Mouse (Mus musculus) heart, embryonic 14.5 days (tissue): ENCODE results near the gene Commd4. TPM values are rescaled to one million over a fixed set of nuclear protein-coding genes. Genes with fewer than 3 reads are reported as not detected.

Experiments used
- ATAC-seq: fragments of 200-750 bp; cut with Nextera tagmentation; 2 replicates; pipeline ENCODE4 v1.8.0; 2017; ENCODE audit warnings: low read depth, moderate TSS enrichment; ENCODE audit not compliant: insufficient number of reproducible peaks, insufficient read depth, low FRiP score
- H3K27ac ChIP-seq, 2 experiments: fragments of 200-500 bp in 1 of 2; fragments of 300-500 bp in 1 of 2; sonication (generic) in 1 of 2; replicated peaks in 1 of 2; 2 replicates each; pipeline ENCODE4 v1.5.1; 2012 to 2014; ENCODE audit warnings: low read depth in 2 of 2, low read length in 2 of 2, control low read depth in 1 of 2, mild to moderate bottlenecking in 1 of 2, mixed read lengths in 1 of 2; ENCODE audit not compliant: control insufficient read depth in 1 of 2, insufficient read depth in 1 of 2
- H3K27me3 ChIP-seq: fragments of 300-500 bp; sonication (generic); 2 replicates; pipeline ENCODE4 v1.6.1; 2014; ENCODE audit warnings: mild to moderate bottlenecking, low read length, control low read depth; ENCODE audit not compliant: control insufficient read depth, insufficient read depth
- H3K36me3 ChIP-seq: fragments of 300-500 bp; sonication (generic); 2 replicates; pipeline ENCODE4 v1.6.1; 2014; ENCODE audit warnings: mild to moderate bottlenecking, control low read depth, low read length, mixed read lengths; ENCODE audit not compliant: control insufficient read depth, insufficient read depth
- H3K4me1 ChIP-seq, 2 experiments: fragments of 200-500 bp in 1 of 2; fragments of 300-500 bp in 1 of 2; sonication (generic) in 1 of 2; 2 replicates each; pipeline ENCODE4 v1.6.1; 2012 to 2014; ENCODE audit warnings: low read length in 2 of 2, control low read depth in 1 of 2, mixed read lengths in 1 of 2; ENCODE audit not compliant: control insufficient read depth in 2 of 2, insufficient read depth in 2 of 2
- H3K4me2 ChIP-seq: fragments of 300-500 bp; sonication (generic); 2 replicates; pipeline ENCODE4 v1.6.1; 2014; ENCODE audit warnings: mild to moderate bottlenecking, low read length
- H3K4me3 ChIP-seq, 2 experiments: fragments of 200-500 bp in 1 of 2; fragments of 300-500 bp in 1 of 2; sonication (generic) in 1 of 2; 2 replicates each; pipeline ENCODE4 v1.5.1; 2012 to 2014; ENCODE audit warnings: low read length in 2 of 2, mild to moderate bottlenecking in 2 of 2, control low read depth in 1 of 2, low read depth in 1 of 2, moderate library complexity in 1 of 2; ENCODE audit not compliant: control insufficient read depth in 1 of 2, insufficient read depth in 1 of 2
- H3K9ac ChIP-seq: fragments of 300-500 bp; sonication (generic); 2 replicates; pipeline ENCODE4 v1.6.1; 2014; ENCODE audit warnings: mild to moderate bottlenecking, low read length
- H3K9me3 ChIP-seq: fragments of 300-500 bp; sonication (generic); 2 replicates; pipeline ENCODE4 v1.6.1; 2016; ENCODE audit warnings: low read length, control low read depth; ENCODE audit not compliant: control insufficient read depth
- WGBS: fragments of 180-500 bp; shearing (Covaris S2); extraction: QIAGEN DNeasy Blood & Tissue Kit; methylation state at CpG from one replicate; pipeline ENCODE4 v1.1.7; 2014; 5-methylcytosine and 5-hydroxymethylcytosine counted together
- polyA plus RNA-seq: library from polyadenylated mRNA; unstranded; fragments of >200 nt; fragmentation: Nextera tagmentation; extraction: Ambion mirVana; gene quantifications from 2 replicates; pipeline ENCODE4 v1.2.1, GENCODE M21; 2014

The Commd4 gene
- polyA plus RNA-seq, 1 experiment from 2014 or later: 77.7 TPM

DNA sequence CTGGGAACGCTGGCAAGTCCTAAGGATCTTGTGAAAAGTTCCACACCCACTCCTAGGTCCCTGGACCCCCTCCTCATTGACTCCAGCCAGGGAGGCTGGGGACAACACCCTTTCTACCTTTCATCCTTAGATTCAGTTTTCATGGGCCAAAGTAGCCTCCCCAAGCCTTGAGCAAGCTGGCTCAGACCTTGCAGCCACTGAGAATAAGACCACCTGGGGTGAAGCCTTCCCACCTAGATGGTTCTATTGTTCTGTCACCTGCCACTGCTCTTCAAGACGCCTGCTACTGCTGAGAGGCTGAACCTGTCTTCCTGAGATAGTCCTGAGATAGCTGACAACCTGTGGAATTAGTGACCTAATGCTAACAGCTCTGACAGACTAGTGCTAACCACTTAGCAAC is 5.0 kb upstream of the Commd4 start:
- 32% methylated on average over 2 of the region's 2 CpGs for WGBS
- no peaks in the 10 kb centered on the region for H3K27me3 ChIP-seq
- H3K4me3 ChIP-seq: no peak overlapping the region
- H3K36me3 ChIP-seq: no peaks in the 10 kb centered on the region
- no peak for ATAC-seq
- H3K27ac ChIP-seq: no peak overlapping the region
- no peak overlapping the region for H3K9ac ChIP-seq
- peaks cover 0 to 3% of the 10 kb centered on the region in 2 experiments; a peak in 1 of 4 replicates for H3K4me1 ChIP-seq
- H3K4me2 ChIP-seq: no peak overlapping the region
- no peaks in the 10 kb centered on the region for H3K9me3 ChIP-seq

DNA sequence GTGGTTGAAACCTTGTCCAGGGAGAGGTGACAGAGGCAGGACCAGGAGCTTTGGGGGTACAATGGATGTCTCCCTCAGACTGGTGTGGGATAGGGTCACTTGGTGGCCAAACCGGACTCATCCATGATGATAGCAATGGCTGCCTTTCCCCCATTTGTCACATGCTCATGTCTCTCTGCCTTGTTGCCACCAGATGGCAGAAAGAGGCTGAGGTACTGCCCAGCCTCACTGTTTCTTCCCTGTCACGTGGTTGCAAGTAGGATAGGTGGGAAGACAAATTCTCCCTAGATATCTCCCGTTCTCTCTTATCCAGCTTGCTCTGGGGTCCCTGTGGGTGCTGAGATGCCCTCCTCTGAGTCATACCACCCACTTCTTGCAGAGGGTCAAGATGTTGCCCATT is 4.4 kb upstream of the Commd4 start:
- no peaks in the 10 kb centered on the region for H3K27me3 ChIP-seq
- no peak overlapping the region for H3K4me2 ChIP-seq
- WGBS: 9% methylated on average over 3 of the region's 3 CpGs
- H3K9me3 ChIP-seq: no peaks in the 10 kb centered on the region
- H3K4me3 ChIP-seq: no peak overlapping the region
- no peak overlapping the region for H3K27ac ChIP-seq
- H3K36me3 ChIP-seq: no peaks in the 10 kb centered on the region
- H3K9ac ChIP-seq: no peak overlapping the region
- peaks cover 3 to 5% of the 10 kb centered on the region in 2 experiments; a peak in 2 of 4 replicates for H3K4me1 ChIP-seq
- ATAC-seq: no peak

DNA sequence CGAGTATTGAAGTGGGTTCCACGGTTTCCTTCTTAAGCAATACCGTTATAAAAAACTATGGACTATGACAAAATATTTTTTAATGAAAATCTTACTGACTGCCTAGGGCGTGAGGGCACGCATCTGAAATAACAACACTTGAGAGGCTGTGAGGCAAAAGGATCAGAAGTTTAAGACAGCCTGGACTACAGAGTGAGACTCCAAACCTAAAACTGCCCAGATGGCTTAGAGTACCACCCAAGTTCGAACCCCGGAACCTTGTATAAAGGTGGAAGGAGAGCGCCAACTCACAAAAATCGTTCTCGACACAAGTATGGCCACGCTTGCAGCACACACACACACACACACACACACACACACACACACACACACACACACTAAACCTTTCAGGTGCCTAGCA is 375 bp upstream of the Commd4 start:
- Histone ChIP-seq H3K36me3 (peaks cover 11% of the 10 kb centered on the region; the same call in 1 of the 2 replicates), H3K4me3 (peak overlapping the region; percentile 73 to 80; a peak in 3 of 4 replicates), H3K4me1 (peaks cover 8% of the 10 kb centered on the region in 2 experiments; a peak in 3 of 4 replicates), H3K9me3 (no peaks in the 10 kb centered on the region), H3K27ac (no peak overlapping the region), H3K9ac (peak overlapping the region; percentile 82; the same call in 1 of the 2 replicates), H3K27me3 (no peaks in the 10 kb centered on the region), H3K4me2 (peak overlapping the region; percentile 93)
- 36% methylated on average over 11 of the region's 11 CpGs for WGBS
- ATAC-seq: no peak

DNA sequence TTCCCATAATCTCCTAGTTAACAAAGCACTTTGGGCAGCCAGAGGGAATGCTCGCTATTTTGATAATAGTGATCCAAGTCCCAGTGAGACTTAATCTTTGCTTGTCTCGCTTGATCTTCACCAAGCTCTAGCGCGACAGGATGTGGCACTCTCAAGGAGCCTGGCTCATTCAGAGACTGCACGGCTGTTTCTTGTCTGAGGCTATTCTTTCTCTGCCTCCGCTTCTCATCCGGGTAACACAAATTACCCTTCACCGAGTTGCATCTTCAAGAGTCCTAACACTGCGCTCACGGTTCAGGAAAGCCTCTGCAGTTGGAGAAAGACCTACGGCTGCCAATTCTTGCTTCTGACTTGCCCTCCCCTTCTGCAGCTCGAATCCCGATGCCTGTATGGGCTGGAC is 632 bp downstream of the Commd4 start:
- ATAC-seq: no peak
- H3K4me3 ChIP-seq: peak overlapping the region; percentile 73 to 80
- H3K4me2 ChIP-seq: peak overlapping the region; percentile 93
- H3K4me1 ChIP-seq: peaks cover 8% of the 10 kb centered on the region in 2 experiments; a peak in 3 of 4 replicates
- WGBS: 25% methylated on average over 13 of the region's 13 CpGs
- H3K9ac ChIP-seq: peak overlapping the region; percentile 82
- no peak overlapping the region for H3K27ac ChIP-seq
- no peaks in the 10 kb centered on the region for H3K9me3 ChIP-seq
- peaks cover 11% of the 10 kb centered on the region; the same call in 1 of the 2 replicates for H3K36me3 ChIP-seq
- H3K27me3 ChIP-seq: no peaks in the 10 kb centered on the region

DNA sequence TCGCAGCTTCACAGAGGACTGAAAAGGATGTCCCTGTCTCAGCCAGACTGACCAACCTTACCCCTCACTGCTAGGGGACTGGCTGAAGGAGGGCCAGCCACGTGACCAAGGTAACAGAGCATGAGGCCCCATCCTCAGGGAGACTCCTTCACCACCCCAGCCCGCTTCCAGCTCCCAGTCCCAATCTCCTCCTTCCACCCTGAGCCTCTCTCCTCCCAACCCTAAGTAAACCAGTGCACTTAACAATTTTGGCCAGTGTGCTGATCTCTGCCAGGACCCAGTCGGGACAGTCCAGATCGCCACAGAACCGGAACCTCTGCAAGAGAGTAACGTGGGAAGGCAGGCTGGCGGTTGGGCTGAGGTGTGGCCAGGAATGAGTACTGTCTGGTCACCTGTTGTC is 1.3 kb downstream of the Commd4 start:
- no peaks in the 10 kb centered on the region for H3K9me3 ChIP-seq
- no peak overlapping the region for H3K4me3 ChIP-seq
- no peak overlapping the region for H3K9ac ChIP-seq
- H3K4me2 ChIP-seq: no peak overlapping the region
- no peaks in the 10 kb centered on the region for H3K27me3 ChIP-seq
- ATAC-seq: no peak
- WGBS: 84% methylated on average over 8 of the region's 8 CpGs
- peaks cover 11% of the 10 kb centered on the region; the same call in 1 of the 2 replicates for H3K36me3 ChIP-seq
- peaks cover 8% of the 10 kb centered on the region in 2 experiments; a peak in 3 of 4 replicates for H3K4me1 ChIP-seq
- no peak overlapping the region for H3K27ac ChIP-seq

DNA sequence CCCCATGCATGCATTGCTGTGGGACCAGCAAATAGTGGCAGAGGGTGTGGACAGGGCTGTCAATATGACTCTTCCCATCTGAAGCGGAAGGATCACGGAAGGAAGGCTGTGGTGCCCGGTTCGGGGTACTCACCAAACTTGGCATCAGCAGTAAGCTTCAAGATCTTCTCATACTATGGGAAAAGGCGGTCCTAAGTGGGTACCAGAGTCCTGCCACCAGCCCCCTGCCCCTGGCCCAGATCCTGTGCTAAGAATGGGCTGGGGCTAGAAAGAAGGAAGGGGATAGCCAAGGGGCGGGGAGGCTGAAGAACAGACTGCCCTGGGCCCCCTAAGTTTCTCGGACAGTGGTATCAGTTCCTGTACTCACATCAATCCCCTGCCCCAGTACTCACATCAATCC is 1.7 kb downstream of the Commd4 start:
- no peaks in the 10 kb centered on the region for H3K9me3 ChIP-seq
- no peak overlapping the region for H3K4me3 ChIP-seq
- 83% methylated on average over 7 of the region's 7 CpGs for WGBS
- no peak overlapping the region for H3K27ac ChIP-seq
- H3K4me1 ChIP-seq: peaks cover 8% of the 10 kb centered on the region in 2 experiments; a peak in 3 of 4 replicates
- peaks cover 11% of the 10 kb centered on the region; the same call in 1 of the 2 replicates for H3K36me3 ChIP-seq
- H3K27me3 ChIP-seq: no peaks in the 10 kb centered on the region
- H3K4me2 ChIP-seq: no peak overlapping the region
- no peak overlapping the region for H3K9ac ChIP-seq
- no peak for ATAC-seq

DNA sequence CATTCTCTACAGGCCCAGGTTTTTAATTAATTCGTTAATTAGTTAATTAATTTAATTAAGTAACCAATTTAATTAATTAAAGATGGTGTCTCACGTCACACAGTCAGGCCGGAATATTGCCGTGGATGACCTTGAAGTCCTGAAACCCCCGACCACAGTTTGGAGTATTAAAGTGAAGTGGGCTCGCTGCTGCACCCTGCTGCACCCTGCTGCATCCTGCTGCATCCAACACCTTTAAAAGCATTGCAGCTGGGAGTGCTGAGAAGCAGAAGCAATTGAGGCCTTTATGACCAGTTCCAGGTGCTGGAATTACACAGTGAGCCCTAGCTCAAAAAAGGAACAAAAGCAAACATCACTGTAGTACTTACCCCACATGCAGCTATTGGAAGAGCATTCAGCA is 5.8 kb downstream of the Commd4 start:
- no peak for ATAC-seq
- H3K4me1 ChIP-seq: peaks cover 5 to 10% of the 10 kb centered on the region in 2 experiments; a peak in 3 of 4 replicates
- H3K27ac ChIP-seq: no peak overlapping the region
- H3K27me3 ChIP-seq: no peaks in the 10 kb centered on the region
- no peak overlapping the region for H3K9ac ChIP-seq
- no peaks in the 10 kb centered on the region for H3K9me3 ChIP-seq
- WGBS: 40% methylated on average over 6 of the region's 6 CpGs
- peaks cover 11% of the 10 kb centered on the region; the same call in 1 of the 2 replicates for H3K36me3 ChIP-seq
- H3K4me3 ChIP-seq: no peak overlapping the region
- H3K4me2 ChIP-seq: no peak overlapping the region

DNA sequence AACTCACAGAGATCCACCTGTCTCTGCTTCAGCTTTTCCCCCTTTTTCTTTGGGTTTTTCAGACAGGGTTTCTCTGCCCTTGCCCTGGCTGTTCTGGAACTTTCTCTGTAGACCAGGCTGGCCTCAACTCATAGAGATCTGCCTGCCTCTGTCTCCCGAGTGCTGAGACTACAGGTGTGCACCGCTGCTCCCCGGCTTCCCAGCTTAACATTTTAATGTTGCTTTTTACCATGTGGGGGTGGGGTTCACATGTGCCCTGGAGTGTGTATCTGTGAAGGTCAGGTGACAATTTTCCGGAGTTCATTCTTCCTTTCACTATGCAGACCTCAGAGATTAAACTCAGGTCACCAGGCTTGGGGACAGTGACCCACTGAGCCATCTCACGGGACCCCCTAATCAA is 7.9 kb downstream of the Commd4 start:
- no peak overlapping the region for H3K27ac ChIP-seq
- H3K9ac ChIP-seq: no peak overlapping the region
- H3K36me3 ChIP-seq: peaks cover 3% of the 10 kb centered on the region; the same call in 1 of the 2 replicates
- no peak overlapping the region for H3K4me2 ChIP-seq
- no peak for ATAC-seq
- no peaks in the 10 kb centered on the region for H3K27me3 ChIP-seq
- H3K9me3 ChIP-seq: no peaks in the 10 kb centered on the region
- no peak overlapping the region for H3K4me3 ChIP-seq
- 79% methylated on average over 5 of the region's 5 CpGs for WGBS
- peaks cover 6 to 13% of the 10 kb centered on the region in 2 experiments; a peak in 3 of 4 replicates for H3K4me1 ChIP-seq
